Mouse (Mus musculus) lung, adult 2 months (tissue): Measurements from ENCODE around the gene Tbxas1.

Experiments used
- CTCF ChIP-seq: fragments of 200-500 bp; IDR thresholded peaks from 2 replicates; pipeline ENCODE4 v1.5.1; 2011; ENCODE audit warnings: mild to moderate bottlenecking, low read length, control low read depth; ENCODE audit not compliant: insufficient read depth
- POLR2A ChIP-seq: fragments of 200-500 bp; IDR thresholded peaks from 2 replicates; pipeline ENCODE4 v1.6.1; 2011; ENCODE audit warnings: low read depth, mild to moderate bottlenecking, control low read depth, low read length, borderline replicate concordance; ENCODE audit errors: extremely low read depth

- TF ChIP-seq POLR2A, result no peak
- TF ChIP-seq CTCF, result no peak
These were observed 105.9 kb downstream of the Tbxas1 start for GRCm38 (mm10) chr6:38980921-38981715.
